Mouse (Mus musculus) cerebellum, adult 18-20 months (tissue): ENCODE data around the gene Gm21969.
A peak's percentile ranks its signal among the peaks of the same experiment; 100 is the strongest.

Experiments used
- DNase-seq, 2 experiments: peaks; one replicate each; pipeline ENCODE4 v3.0.0; 2021

The Gm21969 gene

GRCm38 (mm10) chr4:139622373-139623282 is 19.6 kb downstream of the Gm21969 start, which contains the start of gene Aldh4a1:
TSS of gene Aldh4a1 (plus strand) at chr4:139622866.
- DNase-seq, result peak; percentile 88 to 96

GRCm38 (mm10) chr4:139623434-139624115 is 20.6 kb downstream of the Gm21969 start:
- no peak for DNase-seq

- no peak for DNase-seq
These were observed 21.1 kb downstream of the Gm21969 start for GRCm38 (mm10) chr4:139624116-139624489.

GRCm38 (mm10) chr4:139624706-139625105 is 21.7 kb downstream of the Gm21969 start:
- DNase-seq, result peak in 1 of 2 experiments; percentile 37

GRCm38 (mm10) chr4:139627361-139627760 is 24.4 kb downstream of the Gm21969 start:
- DNase-seq, result no peak

- DNase-seq, result no peak
These were observed 27.2 kb downstream of the Gm21969 start for GRCm38 (mm10) chr4:139630171-139630570.

- no peak for DNase-seq
These were observed 28.2 kb downstream of the Gm21969 start for GRCm38 (mm10) chr4:139631141-139631540.

GRCm38 (mm10) chr4:139631569-139632253 is 28.7 kb downstream of the Gm21969 start:
- no peak for DNase-seq

GRCm38 (mm10) chr4:139632254-139632580 is 29.2 kb downstream of the Gm21969 start:
- DNase-seq, result no peak

- peak; percentile 75 to 86 for DNase-seq
These were observed 33.4 kb downstream of the Gm21969 start for GRCm38 (mm10) chr4:139636373-139636772.

GRCm38 (mm10) chr4:139637847-139638246 is 34.9 kb downstream of the Gm21969 start:
- DNase-seq, result no peak

- no peak for DNase-seq
These were observed 35.4 kb downstream of the Gm21969 start for GRCm38 (mm10) chr4:139638356-139638755.

GRCm38 (mm10) chr4:139639801-139640200 is 36.8 kb downstream of the Gm21969 start:
- DNase-seq, result no peak

GRCm38 (mm10) chr4:139640333-139640732 is 37.3 kb downstream of the Gm21969 start:
- no peak for DNase-seq

GRCm38 (mm10) chr4:139640775-139641174 is 37.8 kb downstream of the Gm21969 start:
- DNase-seq, result no peak

GRCm38 (mm10) chr4:139641829-139642425 is 38.9 kb downstream of the Gm21969 start:
- no peak for DNase-seq

- peak; percentile 80 to 84 for DNase-seq
These were observed 41.0 kb downstream of the Gm21969 start for GRCm38 (mm10) chr4:139643972-139644371.

GRCm38 (mm10) chr4:139646916-139647315 is 43.9 kb downstream of the Gm21969 start:
- DNase-seq, result no peak

- DNase-seq, result no peak
These were observed 47.2 kb downstream of the Gm21969 start for GRCm38 (mm10) chr4:139650086-139650743.

- DNase-seq, result peak; percentile 42 to 53
These were observed 47.9 kb downstream of the Gm21969 start for GRCm38 (mm10) chr4:139650907-139651306.

- DNase-seq, result no peak
These were observed 50.3 kb downstream of the Gm21969 start, which contains the start of gene Tas1r2 for GRCm38 (mm10) chr4:139653238-139653637. TSS of gene Tas1r2 (plus strand) at chr4:139653538.

- peak in 1 of 2 experiments; percentile 24 for DNase-seq
These were observed 58.9 kb downstream of the Gm21969 start for GRCm38 (mm10) chr4:139661897-139662296.
